Mouse (Mus musculus) retina, adult 2 months (tissue): ENCODE measurements around the gene Hoxd4.

Experiments
- DNase-seq: peaks from one replicate; pipeline ENCODE4 v3.0.0-alpha.2; 2012; ENCODE audit warnings: low read depth, low spot score

Gene Hoxd4

GRCm38 (mm10) chr2:74679596-74679971 is 32.1 kb upstream of the Hoxd4 start:
- no peak for DNase-seq

DNA sequence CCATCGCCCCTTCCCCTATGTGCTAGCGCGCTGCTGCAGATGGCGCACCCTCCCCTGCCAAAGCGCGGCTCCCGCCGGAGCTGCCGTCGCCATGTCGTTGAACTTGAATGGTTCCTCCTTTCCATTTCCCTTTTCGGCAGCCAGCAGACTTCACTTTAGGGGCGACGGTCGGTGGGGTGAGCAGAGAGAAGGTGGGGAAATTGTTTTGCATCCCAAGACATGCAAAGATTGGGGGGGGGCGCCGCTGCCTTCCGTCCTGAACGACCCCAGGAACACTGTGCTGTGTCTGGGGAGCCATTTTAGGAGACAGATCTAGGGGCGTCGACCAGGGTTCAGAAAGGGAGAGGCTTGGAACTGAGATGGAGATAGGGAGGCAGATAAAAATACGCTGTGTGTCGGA is 31.7 kb upstream of the Hoxd4 start:
- no peak for DNase-seq

DNA sequence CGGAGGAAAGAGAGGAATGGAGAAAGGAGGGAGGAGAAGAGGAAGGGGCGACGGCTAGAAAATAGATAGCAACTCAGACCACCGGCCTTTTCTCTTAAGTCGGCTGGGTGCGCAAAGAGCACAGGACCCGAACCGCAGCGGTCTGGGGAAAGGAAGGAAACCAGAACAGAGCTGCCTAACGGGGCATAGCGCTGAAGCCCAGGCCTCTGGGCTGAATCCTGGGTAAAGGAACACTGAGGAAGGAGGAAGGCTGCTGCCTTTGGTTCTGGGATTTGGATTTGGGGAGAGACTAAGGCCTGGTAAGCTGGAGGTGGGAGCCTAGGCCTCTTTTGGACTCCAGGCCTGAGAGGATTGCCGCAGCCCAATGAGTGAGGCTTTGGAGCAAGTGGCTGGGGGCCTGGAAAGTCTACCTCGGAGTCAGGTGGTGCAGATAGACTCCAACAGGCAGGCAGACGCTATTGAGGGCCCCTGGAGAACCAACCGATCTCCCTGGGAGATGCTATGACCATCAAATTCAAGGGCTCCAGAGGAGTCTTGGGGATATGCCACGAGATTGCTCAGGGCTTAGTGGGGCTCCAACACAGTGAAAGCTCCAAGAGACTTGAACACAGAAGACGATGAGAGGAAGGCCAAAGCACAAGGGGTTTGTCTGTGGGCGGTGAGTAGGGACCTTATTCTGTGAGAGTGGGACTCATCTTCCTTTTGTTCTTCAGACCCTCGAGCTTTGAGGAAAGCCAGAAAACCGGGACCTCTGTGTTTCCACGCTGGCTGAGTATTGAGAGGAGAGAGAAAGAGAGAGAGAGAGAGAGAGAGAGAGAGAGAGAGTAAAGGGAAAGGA is 30.9 kb upstream of the Hoxd4 start:
- DNase-seq: no peak

GRCm38 (mm10) chr2:74681594-74682531 is 29.9 kb upstream of the Hoxd4 start:
- no peak for DNase-seq

- DNase-seq: no peak
These were observed 28.9 kb upstream of the Hoxd4 start for GRCm38 (mm10) chr2:74682796-74683195.

GRCm38 (mm10) chr2:74683471-74683951 is 28.2 kb upstream of the Hoxd4 start:
- no peak for DNase-seq

DNA sequence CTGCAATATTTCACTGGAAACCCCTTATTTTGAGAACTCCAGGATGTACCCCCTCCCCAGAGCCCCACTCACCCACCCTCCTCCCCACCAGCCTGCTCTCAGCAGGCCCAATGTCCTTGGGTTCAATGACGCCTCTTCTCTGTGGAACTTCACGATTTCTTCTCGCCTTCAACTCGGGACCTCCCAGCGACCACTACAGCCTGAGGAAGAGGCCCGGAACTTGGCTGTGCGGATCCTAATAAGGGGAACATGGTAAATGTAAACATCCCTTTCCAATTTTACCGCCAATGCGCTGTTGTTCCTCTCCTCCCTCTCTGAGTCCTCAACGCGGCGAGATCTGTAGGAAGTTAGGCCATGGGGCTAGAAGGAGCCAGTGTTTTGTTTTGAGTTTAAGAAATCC is 27.6 kb upstream of the Hoxd4 start:
- no peak for DNase-seq

- DNase-seq: no peak
These were observed 26.6 kb upstream of the Hoxd4 start for GRCm38 (mm10) chr2:74685059-74685603.

- DNase-seq: no peak
These were observed 25.3 kb upstream of the Hoxd4 start for GRCm38 (mm10) chr2:74686301-74686987.

DNA sequence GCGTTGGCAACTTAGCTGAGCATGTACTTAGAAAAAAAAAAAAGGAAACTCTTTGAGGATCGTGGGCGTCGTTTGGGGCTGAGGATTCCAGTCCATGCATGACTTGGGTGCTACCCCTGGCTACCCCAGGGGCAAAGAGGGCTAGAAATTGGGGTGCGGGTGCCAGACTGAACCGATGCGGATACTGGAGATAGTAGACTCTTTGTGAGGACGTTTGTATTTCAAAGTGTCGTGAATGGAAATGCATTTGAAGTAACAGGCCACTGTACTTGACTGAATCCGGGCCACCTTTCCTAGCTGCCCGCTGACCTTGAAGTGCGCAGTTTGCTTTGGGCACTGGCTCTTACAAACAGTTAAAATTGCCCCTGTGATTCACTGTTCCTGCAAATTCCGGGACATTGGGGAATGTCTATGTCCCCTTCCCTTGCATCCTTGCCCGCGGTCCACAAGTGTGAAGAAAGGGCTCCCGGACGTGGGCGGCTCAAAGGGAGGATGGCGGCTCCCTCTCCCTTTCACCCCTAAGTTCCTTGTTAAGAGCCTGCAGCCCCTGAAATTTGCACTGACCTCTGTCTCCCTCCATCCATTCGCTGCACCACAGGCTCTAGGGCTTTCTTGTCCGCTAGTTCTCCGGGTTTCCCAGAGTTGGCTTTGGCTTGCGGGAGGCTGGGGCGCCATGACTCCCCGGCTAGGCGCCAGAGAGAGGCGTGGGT is 24.6 kb upstream of the Hoxd4 start:
- no peak for DNase-seq

DNA sequence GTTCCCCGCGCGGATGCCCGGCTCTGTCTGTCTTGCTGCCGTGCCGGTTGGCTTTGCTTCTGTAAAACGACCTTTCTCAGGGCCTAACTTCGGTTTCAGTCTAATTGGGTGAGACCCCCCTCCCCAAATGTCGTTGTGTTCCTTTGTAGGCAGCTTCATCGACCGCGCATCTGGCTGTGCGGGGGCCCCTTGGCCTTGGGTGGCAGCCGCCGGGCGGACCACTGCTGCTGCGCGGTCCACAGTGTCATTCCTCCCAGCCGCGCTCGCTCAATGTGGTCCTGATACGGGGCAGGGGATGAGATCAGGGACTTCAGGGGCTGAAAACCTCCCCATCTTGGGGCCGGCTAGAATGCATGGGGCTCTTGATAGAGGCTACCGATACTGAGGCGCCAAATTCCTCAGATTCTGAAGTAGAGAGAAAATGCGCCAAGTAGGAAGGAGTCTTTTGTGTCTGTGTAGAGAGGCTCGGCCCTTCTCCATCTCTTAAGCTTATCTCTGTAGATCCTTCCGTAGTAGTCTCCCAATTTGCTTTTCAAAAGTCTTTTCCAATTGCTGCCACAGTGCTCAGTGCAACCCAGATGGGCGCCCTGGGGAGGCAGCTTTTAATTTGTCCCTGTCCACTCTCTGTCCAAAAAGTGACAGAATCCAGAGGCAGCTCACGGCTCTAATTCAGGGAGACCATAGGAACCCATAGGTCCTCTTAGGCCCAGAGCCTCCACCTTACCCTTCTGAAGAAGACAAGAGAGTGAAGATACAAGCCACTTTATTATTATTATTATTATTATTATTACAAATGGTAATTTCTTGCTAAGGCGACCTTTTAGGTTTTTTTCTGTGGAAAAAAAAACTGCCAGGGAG is 23.8 kb upstream of the Hoxd4 start:
- DNase-seq: no peak

DNA sequence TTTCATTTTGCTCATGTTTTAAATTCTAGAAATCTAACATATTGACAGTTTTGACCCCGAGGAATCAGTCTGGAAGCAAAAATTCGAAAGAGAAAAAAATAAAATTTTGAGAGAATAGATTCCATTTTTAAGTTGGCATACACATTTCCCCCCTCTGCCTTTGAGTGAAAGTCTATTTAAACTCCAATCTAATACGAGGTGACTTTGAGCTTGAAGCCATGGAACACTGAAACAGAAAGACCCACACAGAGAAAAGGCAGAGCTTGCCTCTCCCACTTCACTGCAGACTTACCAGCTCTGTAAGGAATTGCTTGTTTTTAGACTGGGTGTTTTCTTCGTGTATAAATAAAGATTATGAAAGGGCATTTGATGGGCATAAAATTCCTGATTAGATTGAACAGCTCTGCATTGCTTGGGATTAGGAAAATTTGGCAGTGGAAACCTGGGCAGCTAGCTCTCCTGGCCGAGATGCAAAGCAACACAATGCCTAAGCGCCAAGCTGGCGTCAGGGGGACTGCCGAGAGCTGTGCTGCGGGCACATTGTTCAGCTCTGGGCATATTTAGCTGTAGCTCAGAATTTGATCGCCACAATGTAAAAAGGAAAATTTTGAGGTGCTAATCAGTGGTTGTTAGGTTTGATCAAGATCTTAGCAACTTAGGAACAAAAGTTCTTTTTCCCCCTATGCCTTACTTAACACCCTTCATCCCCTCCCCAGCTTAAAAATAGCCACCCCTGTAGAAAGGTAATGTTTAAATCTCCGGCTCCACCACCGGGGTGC is 22.7 kb upstream of the Hoxd4 start:
- DNase-seq: no peak

GRCm38 (mm10) chr2:74689574-74690337 is 22.0 kb upstream of the Hoxd4 start:
- no peak for DNase-seq

DNA sequence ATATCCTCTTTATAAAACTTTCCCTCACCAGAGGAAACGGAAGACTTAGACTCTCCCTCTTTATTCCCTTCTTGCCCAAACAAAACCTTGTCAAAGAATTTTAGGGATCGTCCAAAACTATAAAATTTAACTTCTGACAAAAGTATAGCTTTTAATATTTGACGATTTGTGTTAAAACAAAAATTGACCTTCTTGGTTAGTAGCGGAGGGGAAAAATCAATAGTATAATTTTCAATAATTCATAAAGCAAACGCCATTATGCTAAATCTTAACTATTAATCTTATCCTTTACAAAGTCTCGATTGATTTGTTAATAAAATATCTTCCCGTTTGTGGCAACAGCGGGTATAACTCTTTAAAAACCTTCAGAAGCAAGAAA is 21.4 kb upstream of the Hoxd4 start:
- DNase-seq: no peak

DNA sequence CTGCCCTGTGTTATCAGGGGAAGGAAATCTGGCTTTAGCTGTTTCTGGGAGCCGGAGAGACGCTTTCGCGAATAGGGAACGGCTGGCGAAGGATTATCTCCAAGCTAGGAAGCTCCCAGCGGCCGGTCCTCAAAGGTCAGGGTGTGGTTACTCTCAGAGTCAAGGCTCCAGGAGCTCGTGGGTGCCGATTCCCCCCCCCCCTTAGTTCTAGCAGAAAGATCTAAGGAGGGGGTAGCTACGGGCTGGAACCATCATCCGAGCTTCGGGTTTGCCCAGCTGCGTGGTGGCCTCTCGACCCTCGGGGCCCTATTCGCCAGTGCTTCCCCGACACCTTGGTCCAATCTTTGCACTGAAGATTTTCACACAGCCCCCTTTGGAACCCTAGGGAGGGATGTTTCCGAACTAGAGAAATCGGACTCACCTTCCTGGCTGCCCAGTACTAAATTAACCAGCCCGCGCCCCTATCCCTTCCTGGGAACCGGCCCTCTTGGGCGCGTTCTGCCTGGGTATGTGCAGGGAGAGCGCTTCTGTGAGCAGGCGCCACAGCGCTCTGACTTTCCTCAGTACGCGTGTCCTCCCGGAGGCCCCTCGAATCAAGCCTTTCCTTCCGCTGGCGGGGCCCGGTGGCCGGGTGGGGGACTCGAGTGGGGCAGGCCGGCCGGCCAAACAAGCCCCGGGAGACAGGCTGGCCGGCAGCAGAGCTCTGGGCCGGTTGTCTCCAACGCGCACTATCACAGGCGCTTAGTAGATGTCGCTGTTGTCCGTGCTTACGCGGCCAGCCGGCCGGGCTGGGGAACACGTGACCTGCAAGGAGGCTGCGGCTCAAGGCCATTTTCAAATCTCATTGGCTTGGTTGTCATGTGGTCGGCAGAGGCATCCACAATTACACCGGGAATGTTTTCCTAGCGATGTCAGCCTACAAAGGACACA is 20.4 kb upstream of the Hoxd4 start, which contains the start of gene Hoxd10:
Hoxd10 (plus strand) TSS at position 903 of the 930 bp plus-strand sequence.
- DNase-seq: no peak

DNA sequence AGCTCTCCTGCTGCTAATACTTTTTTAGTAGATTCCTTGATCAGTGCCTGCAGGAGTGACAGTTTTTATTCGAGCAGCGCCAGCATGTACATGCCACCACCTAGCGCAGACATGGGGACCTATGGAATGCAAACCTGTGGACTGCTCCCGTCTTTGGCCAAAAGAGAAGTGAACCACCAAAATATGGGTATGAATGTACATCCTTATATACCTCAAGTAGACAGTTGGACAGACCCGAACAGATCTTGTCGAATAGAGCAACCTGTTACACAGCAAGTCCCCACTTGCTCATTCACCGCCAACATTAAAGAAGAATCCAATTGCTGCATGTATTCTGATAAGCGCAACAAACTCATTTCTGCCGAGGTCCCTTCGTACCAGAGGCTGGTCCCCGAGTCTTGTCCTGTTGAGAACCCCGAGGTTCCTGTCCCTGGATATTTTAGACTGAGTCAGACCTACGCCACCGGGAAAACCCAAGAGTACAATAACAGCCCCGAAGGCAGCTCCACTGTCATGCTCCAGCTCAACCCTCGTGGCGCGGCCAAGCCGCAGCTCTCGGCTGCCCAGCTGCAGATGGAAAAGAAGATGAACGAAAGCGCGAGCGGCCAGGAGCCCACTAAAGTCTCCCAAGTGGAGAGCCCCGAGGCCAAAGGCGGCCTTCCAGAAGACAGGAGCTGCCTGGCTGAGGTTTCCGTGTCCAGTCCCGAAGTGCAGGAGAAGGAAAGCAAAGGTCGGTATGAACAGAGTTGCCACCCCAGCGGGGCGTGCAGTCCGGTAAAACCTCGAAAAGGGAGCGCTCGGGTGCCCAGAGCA is 19.5 kb upstream of the Hoxd4 start:
- DNase-seq: no peak
